Mouse (Mus musculus) liver, adult 10 weeks (tissue): ENCODE data around the gene Ahr. TPM values are rescaled to one million over a fixed set of nuclear protein-coding genes. Genes with fewer than 3 reads are reported as not detected.

Experiments
- polyA plus RNA-seq: library from polyadenylated mRNA; stranded (reverse); fragments of 350-450 nt; fragmentation: Illumina TruSeq; extraction: RNeasy Lipid Tissue Mini Kit (QIAGEN cat#74804); gene quantifications from one replicate; pipeline ENCODE4 v1.2.3, GENCODE M21; 2014; ENCODE audit warnings: low read depth, low replicate concordance

Ahr gene
- polyA plus RNA-seq, result 42.2 TPM

DNA sequence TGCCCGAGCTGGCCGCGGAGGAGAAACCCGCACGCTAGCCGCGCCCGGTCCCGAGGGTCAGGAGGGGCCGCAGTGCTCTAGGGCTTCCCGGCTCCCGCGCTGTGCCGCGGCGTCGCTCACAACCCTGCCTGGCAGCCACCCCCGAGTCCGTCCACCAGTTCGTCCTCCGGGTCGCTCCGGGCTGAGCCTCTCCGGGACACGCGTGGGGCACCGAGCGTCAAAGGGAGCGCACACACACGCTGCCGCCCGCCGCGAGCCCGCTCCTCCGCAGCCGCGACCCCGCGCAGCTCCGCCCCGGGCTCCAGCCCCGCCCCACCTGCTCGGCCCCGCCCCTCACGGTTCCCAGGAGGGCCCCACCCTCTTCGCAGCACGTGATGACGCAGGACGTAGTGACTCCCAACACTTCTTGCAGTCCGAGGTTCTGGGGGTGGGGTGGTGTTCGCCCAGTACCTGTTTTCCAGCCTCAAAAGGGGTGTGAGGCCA is at the start of gene Ahr:
Ahr (minus strand) TSS at position 285 of the 483 bp plus-strand sequence.

